Mouse (Mus musculus): Measurements from ENCODE around the gene Slc36a3.
A peak's percentile ranks its signal among the peaks of the same experiment; 100 is the strongest.
"Not testable (repeated sequence)": the region's sequence is repeated elsewhere in the genome, so short reads cannot be mapped to it uniquely, and the experiment has no call there.

Gene Slc36a3

DNA sequence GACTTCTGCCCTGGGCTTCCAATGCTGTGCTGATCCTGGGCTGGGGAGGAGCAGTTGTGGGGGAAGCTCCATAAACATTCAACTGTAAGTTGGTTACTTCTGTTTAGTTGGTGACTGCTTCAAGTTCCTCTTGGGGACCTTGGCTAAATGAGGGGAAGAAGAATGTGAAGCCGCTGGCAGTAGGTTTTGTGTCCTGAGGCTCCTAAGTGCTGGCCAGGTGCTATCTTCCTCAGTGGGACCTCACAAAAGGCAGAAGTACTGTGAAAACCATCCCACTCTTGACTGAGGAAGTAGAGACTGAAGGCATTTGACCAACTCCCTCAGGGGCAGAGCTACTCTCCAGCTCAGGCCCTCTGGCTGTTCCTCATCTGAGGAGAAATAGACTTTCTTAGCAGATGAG, 44.9 kb downstream of the Slc36a3 start:
- DNase-seq (ENCODE audit: low spot score in 2 of 2), result no peak

DNA sequence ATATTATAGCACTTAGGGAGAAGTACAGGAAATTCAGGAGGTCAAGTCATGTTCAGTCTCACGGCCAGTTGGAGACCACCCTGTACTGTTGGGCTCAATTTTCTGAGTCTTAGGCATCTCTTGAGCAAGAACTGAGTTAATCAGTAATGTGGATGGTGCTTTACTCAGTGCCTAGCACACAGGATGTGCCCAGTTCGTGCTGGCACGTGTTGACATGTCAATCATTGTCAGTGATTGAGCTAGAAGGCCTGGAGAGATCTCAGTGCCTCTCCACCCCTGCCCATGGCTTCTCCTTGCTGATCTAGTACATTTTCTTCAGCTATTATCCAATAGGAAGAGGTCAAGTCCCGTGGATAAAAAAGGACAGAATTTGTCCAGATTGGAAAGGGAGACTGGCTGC, 46.1 kb downstream of the Slc36a3 start:
- no peak for DNase-seq (ENCODE audit: low spot score in 2 of 2)

DNA sequence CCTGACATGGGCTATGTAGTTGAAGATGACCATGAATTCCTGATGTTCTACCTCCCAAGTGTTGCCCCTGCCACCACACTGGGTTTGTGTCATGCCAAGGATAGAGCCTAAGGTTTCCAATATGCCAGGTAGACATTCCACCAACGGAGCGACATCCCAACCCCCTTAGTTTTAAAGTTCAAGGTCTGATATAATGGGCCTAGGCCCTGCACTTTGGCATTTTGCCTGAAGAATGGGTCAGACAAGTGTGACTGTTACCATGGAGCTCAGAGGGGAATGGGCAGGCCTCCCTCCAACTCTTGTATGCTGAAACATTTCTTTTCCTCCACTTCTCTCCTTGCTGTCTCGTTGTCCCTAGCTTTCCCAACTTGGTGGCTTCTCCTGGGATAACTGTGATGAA, 48.3 kb downstream of the Slc36a3 start:
- DNase-seq (ENCODE audit: low spot score in 2 of 2), result no peak

DNA sequence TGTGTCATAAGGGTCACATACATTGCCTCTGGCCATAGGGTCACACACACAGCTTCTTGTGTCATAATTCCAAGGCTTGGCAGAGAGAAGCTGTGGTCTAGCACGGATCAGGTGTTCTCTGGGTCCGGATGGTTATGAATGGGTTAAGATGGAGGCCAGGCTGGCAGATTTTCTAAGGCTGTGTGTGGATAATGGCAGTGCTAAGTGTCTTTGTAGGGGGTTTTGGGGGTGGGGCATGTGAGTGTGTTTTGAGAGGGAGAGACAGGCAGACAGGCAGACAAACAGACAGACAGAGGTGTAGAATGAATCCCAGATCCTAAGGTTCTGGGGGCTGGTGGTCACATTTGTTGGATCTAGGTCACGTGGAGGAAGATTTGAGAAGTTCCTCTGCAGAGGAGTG, 49.5 kb downstream of the Slc36a3 start:
- no peak for DNase-seq (ENCODE audit: low spot score in 2 of 2)

DNA sequence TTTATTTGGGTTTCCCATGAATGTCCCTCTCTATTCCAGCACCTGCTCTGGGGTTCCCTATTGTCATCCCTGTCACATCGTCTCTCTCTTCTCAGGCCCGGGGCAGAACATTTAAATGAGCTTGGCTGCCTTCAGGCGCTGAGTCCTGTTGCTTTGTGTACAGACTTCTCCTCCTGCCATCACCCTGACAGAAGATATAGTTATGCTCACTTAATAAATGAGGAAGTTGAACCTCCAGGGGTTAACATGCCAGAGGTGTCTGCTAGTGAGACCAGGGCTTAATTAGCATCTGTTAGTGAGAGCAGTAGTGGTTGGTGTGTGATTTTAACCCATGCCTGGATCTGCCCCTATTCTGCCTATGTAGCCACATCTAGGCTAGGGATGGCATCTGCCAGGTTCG, 51.6 kb downstream of the Slc36a3 start:
- no peak for DNase-seq (ENCODE audit: low spot score in 2 of 2)

DNA sequence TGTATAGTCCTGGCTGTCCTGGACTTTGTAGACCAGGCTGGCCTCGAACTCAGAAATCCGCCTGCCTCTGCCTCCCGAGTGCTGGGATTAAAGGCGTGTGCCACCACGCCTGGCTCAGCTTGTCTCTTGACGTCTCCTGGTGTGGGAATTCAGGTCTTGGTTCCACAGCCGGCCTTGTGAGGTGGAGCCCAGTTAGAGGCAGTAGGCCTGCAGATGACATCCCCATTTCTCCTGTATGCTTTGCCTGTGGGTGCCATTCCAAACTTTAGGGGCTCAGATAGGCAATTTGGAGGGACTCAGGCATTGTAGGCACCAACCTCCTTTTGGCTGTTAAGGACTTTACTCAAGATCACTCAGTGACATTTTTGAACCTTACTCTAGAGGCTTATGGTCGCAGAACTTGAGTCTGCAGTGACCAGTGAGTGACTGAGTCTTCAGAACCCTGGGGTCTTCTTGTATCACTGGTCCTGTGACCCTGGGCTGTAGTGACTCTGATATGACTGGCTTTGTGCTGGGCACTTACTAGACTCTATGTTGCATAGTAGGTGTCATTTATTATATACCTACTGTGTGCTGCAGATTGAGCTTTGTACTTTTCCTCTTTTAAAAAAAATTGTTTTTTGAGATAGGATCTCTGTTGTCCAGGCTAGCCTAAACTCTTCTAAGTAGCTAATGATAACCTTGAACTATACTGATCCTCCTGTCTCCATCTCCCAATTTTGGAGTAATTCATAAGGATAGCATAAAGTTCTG, 52.3 kb downstream of the Slc36a3 start:
- DNase-seq (ENCODE audit: low spot score in 2 of 2), result no peak

DNA sequence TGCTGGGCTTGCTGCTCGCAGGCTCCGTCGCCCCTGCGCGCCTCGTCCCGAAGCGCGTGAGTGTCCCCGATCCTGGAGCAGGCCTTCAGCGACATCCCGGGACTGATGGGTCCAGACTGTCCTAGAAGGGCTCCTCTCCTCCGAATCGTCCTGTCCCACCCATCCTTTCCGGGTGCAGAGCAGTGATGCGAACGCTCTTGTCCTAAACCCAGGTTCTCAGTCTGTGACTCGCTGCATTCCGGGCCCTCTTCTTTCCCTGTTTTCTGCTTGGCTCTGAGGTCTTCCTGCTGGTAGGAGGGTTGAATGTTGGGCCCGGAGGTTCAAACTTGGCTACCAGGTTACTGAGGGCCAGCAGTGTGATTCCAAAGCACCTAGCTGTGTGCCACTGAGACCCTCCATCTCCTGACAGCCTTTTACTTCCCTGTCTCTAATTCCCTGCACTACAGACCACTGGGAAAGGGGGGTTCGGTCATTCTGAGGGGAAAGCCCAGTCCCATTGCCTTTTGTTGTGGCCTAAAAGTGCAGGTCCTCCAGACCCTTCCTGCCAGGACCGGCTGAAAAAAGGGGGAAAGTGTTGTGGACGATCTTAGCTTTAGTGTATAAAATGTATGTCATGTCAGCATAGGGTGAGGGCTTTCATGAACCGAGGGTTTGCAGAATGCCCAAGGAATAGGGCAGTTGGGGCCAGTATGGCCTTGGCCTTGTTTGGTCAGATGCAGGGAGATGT, 53.2 kb downstream of the Slc36a3 start:
- no peak for DNase-seq (ENCODE audit: low spot score in 2 of 2)

DNA sequence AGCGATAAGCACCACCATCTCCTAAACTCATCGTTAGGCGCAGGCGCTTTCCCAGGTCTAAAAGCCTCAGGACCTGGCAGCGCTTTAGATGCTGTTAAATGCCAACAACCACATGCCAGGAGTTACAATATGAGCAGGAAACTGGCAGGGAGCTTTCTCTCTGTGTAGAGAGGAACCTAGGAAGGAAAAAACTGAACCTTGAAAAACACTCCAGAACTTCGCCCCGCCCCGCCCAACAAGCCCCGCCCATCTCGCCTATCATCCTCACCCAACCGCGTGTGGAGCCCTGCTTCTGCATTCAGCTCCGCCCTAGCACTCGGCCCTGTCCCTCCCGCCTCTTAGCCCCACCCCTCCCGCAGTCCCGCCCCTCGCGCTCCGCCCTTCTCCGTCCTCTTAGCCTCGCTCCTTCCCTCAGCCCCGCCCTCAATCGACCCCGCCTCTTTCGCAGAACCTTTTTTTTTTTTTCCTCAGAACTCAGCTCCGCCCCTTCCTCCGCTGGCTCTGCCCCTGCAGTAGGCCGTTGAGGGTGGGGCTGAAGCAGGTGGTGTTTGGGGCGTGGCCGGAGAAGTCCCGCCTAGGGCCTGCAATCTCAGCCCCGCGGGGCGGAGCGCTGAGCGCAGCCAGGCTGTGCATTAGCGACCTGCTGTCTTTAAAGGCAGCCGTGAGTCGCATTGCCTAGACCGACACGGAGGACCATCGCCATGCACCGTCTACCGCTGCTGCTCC, 53.9 kb downstream of the Slc36a3 start, which contains the start of gene Gm2a:
Gene Gm2a, plus strand, starts transcription at position 653 of the 726 bp plus-strand sequence.
- DNase-seq (ENCODE audit: low spot score in 2 of 2), result peak; percentile 94

DNA sequence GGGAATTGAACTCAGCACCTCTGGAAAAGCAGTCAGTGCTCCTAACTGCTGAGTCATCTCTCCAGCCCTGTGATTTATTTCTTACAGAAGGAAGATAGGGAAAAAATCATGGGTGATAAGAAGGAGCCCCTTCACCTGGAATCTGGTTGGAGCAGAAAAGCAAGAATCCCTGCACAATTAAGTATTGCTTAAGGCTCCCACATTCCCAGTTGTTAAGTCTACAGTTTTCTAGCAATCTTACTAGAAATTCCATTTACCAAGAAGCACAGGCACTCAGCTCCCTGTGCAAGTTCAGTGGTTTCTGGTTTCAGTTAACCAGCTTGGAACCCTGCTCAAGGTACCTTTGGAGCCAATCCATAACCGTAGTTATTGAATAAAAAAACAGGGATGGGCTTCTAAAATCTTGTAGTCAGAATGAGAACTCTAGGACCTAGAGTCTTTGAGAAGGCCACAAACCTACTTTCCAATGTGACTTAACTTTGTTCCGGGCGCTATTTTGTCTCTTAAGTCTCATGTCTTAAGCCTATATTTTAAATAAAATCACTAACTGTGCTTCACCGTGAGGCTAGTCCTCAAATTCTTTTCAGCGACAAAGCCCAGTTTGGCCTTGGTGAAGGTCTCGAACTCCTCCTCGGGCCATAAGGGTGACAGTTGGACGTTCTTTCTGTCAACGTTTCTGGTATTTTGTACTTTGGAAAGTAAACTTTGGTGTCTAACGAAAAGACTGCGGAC, 54.6 kb downstream of the Slc36a3 start:
- DNase-seq (ENCODE audit: low spot score in 2 of 2), result no peak

DNA sequence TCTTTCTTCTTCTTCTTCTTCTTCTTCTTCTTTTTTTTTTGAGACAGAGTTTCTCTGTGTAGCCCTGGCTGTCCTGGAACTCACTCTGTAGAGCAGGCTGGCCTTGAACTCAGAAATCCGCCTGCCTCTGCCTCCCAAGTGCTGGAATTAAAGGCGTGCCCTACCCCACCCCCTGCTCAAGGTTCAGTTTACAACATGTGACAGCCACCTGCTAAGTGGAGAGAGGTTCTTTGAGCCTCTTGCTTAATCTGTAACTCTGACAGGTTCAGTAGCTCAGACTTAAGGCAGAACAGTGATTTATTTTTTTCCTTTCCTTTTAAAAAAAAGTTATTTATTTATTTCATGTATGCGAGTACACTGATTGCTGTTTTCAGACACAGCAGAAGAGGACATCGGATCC, 55.2 kb downstream of the Slc36a3 start:
- DNase-seq (ENCODE audit: low spot score in 2 of 2), result not testable (repeated sequence)

DNA sequence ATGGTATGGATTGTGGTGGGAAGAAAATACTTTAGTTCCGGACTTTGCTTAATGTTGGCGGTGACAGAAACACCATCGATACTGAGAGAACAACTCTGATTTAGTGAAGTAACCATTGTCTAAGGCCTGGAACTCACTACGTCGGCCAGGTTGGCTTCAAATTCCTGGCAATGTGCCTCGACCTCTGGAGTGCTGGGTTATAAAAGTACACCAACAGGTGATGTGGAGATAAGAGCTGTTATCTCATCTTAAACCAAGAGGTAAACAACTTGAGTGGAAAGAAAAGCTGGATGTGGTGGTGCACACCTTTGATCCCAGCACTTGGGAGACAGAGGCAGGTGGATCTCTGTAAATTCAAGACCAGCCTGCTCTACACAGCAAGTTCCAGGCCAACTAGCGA, 58.4 kb downstream of the Slc36a3 start:
- DNase-seq (ENCODE audit: low spot score in 2 of 2), result no peak

DNA sequence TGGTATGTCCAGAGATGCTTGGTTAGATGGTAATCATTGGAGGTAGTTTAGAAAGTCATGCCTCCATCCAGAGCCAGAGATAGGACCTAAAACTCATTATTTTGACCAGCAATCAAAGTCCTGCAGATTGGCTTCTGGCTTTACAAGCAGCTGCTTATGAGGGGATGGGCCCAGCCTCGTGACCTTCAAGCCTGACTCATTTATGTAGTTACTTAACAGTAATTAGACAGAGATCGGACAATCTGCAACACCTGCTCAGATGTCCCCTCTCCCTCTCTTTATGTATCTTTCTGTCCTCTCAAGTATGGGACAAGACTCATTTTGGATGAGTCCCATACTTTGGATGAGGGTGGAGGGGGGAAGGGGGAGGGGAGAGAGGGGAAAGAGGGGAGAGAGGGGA, 61.6 kb downstream of the Slc36a3 start:
- DNase-seq (ENCODE audit: low spot score in 2 of 2), result no peak

DNA sequence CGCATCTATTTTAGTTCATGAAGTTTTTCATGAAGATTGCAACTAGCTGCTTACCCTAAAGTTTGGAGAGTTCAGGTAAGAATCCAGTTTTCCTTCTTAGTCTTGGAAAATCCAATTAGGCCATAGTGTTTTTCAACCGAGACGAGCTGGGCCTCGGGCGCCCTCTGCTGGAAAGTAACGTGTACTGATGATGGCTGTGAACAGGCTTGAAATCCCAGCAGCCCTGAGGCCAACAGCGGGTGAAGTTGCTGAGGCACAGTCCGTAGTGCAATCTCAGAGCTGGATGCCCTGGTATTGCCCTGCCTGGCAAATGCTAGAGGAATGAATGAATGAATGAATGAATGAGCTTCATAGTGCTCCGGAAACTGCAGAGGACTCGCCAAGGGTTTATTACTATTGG, 64.5 kb downstream of the Slc36a3 start:
- DNase-seq (ENCODE audit: low spot score in 2 of 2), result peak in 1 of 2 experiments; percentile 62

DNA sequence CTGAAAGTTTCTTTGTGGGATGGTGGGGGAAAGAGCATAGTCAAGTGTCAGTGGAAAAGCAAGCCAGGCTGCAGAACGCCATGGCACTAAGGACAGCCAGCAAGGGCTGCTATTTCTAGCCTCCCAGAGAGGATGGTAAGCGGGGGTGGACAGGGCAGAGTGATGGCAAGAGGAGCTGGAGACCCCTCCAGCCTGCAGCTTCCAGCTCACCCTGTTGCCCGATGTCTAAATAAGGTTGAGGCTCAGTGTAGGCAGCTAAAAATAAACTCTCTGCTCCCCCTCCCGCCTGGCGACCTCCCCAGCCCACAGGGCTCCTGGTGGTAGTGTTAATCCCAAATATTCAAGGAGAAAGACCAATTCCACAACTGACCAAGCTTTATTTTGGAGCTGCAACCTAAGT, 66.1 kb downstream of the Slc36a3 start:
- DNase-seq (ENCODE audit: low spot score in 2 of 2), result peak; percentile 49 to 54

DNA sequence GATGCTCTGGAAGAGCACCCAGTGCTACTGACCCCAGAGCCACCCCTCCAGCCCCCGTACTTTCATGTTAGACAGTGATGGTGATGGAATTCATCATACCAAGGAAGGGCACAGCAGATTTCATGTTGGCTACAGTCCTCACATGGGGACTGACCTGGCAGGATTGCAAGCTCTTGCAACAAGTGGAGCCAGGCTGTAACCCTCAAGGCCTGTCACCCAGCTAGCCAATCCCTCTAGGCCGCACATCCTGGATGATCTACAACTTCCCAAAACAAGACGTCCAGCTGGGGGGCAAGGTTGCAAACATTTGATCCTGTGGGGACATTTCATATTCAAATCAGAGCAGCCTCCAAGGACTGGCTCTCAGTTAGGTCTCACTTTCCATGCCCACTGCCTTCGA, 66.9 kb downstream of the Slc36a3 start:
- peak; percentile 21 to 37 for DNase-seq (ENCODE audit: low spot score in 2 of 2)

DNA sequence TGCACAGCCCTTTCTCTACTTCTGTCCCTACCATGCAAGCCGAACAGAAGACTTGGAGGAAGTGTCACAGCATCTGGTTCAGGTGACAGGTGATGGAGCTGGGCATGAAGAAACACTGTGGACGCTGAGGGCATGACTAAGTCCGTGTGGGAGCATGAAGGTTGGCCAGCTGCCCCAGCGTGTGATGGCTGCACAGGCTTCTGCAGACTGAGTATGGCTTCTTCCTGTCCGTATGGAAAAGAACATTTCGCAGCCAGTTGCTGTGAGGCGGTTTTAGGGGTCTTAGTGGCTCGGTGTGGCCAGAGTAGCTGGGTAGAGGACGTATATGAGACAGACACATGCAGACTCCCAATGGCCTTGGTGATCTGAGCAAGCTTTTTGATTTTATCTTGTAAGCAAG, 70.3 kb downstream of the Slc36a3 start:
- no peak for DNase-seq (ENCODE audit: low spot score in 2 of 2)

DNA sequence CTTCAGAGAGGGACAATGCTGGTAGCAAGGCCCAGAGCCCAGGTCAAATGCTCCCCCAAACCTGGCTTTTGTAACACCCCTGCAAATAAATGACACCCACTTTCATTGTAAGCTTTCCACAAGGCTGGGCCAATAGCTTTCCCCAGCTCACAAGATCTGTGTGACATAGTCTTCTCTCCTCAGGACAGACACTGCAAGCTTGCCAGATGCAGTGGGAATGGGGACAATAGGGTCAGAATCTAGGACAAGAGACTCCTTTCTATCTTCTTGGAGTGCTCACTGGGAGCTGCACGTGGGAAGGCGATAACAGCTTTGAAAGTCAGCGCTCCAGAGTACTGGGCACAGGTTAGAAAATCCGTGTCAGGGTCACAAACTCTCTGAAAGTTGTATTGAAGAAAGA, 72.3 kb downstream of the Slc36a3 start:
- no peak for DNase-seq (ENCODE audit: low spot score in 2 of 2)

DNA sequence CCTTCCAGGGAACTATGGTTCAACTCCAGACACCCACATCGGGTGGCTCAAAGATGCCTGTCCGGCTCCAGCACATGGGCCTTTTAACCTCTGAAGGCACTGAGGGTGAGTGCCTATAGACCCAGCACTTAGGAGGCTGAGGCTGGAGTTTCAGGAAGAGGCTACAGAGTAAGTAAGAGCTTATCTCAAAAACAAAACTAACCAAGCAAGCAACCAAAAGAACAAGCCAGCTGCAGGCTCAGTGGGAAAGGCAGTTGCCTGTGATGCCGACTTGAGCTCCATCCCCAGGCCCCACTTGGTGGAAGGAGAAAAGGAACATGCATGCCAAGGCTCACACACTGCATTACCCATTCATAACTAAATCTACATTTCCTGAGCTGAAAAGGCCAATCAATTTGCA, 73.0 kb downstream of the Slc36a3 start:
- DNase-seq (ENCODE audit: low spot score in 2 of 2), result no peak

DNA sequence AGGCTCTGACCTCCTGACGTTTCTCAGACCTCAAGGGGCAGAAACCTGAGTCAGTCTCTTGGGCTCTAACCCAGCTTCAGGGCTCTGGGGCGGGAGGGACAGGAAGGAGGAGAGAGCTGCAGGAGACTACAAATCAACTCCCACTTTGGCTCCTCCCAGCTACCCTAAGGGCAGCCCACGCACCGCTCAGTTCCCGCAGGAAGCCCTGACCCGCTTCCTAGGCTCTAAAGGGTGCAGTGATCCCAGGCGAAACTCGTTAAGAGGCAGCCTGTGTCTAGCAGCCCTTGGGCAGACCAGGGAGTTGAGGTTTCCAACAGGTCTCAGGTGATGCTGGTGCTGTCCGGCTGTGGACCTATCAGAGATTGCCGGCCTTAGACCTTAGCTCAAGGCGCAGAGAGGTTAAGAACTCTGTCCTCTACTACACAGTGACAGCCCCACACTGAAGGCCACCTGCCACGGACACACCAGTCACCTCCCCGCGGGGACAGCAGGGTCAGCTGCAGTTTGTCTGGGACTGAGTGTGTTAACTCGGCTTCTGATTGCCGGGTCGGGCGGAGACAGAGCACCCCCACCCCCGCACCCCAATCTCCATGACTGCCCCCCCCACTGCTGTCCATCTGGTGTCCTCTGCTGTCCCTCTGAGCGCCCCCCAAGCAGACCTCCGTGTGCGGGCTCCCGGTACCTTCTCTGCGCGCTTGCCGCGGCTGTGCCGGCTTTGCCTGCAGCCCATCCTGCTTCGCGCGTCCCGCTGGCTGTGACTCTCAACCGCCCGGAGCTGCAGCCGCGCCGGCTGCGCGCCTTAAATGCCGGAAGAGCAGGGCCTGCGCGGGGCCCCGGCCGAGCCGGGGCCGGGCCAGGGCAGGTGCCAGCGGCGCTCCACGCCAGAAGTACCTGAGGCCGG, 73.9 kb downstream of the Slc36a3 start, which contains the start of gene Ccdc69:
Gene Ccdc69, minus strand, starts transcription at position 801 of the 901 bp plus-strand sequence.
- DNase-seq (ENCODE audit: low spot score in 2 of 2), result peak; percentile 75 to 81

DNA sequence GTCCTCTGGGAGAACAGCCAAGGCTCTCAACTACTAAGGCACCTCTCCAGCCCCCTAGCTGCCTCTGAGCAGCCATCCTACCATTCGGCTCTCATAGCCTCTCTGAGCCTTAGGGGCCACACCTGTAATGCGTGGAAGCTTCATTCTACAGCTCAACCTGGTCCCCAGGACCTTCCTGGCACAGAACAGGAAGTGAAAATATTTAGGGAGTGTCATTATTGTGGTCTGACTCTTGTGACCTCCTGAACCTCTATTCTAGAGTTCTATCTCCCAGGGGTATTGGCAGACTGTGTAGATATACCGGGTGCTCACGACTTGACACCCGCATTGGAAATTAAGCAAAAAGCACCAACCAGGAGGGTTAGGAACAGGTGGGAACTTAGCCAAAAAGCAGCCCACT, 75.3 kb downstream of the Slc36a3 start:
- DNase-seq (ENCODE audit: low spot score in 2 of 2), result no peak

DNA sequence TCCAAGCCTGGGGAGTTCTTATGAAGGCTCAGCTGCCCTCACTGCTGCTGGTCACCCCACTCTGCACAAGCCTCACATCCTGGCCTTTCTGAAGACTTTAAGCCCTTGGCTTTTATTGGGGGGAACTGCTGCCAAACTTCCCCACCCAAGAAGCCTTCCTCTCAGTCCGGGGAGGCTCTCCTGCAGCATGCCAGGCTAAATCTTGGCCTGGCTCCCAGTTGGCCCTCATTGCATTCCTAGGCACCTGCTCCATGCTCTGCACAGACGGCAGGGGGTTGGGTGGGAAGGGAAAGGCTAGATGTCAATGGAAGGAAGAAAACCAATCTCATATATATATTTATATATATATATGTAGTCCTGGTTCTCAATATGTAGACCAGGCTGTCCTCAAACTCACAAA, 75.9 kb downstream of the Slc36a3 start:
- peak in 1 of 2 experiments; percentile 50 for DNase-seq (ENCODE audit: low spot score in 2 of 2)
